Mouse (Mus musculus): Measurements from ENCODE around the gene Efna4.
A peak's percentile ranks its signal among the peaks of the same experiment; 100 is the strongest.

The Efna4 gene

GRCm38 (mm10) chr3:89305551-89306325 is 32.1 kb downstream of the Efna4 start:
- no peak for DNase-seq (ENCODE audit: low spot score in 2 of 2)

GRCm38 (mm10) chr3:89305105-89305504 is 32.7 kb downstream of the Efna4 start:
- no peak for DNase-seq (ENCODE audit: low spot score in 2 of 2)

GRCm38 (mm10) chr3:89304440-89304839 is 33.4 kb downstream of the Efna4 start:
- no peak for DNase-seq (ENCODE audit: low spot score in 2 of 2)

GRCm38 (mm10) chr3:89300514-89300913 is 37.3 kb downstream of the Efna4 start:
- DNase-seq (ENCODE audit: low spot score in 2 of 2) = no peak

- no peak for DNase-seq (ENCODE audit: low spot score in 2 of 2)
These were observed 37.8 kb downstream of the Efna4 start for GRCm38 (mm10) chr3:89300071-89300470.

GRCm38 (mm10) chr3:89299499-89299898 is 38.3 kb downstream of the Efna4 start:
- DNase-seq (ENCODE audit: low spot score in 2 of 2) = peak in 1 of 2 experiments; percentile 59

GRCm38 (mm10) chr3:89298908-89299307 is 38.9 kb downstream of the Efna4 start:
- no peak for DNase-seq (ENCODE audit: low spot score in 2 of 2)

- no peak for DNase-seq (ENCODE audit: low spot score in 2 of 2)
These were observed 40.9 kb downstream of the Efna4 start for GRCm38 (mm10) chr3:89296761-89297396.

- DNase-seq (ENCODE audit: low spot score in 2 of 2) = no peak
These were observed 42.1 kb downstream of the Efna4 start for GRCm38 (mm10) chr3:89295685-89296230.

GRCm38 (mm10) chr3:89294195-89294594 is 43.6 kb downstream of the Efna4 start:
- DNase-seq (ENCODE audit: low spot score in 2 of 2) = no peak

- DNase-seq (ENCODE audit: low spot score in 2 of 2) = no peak
These were observed 44.4 kb downstream of the Efna4 start for GRCm38 (mm10) chr3:89293247-89293918.

GRCm38 (mm10) chr3:89292303-89292702 is 45.5 kb downstream of the Efna4 start:
- DNase-seq (ENCODE audit: low spot score in 2 of 2) = no peak

GRCm38 (mm10) chr3:89291874-89292273 is 46.0 kb downstream of the Efna4 start:
- no peak for DNase-seq (ENCODE audit: low spot score in 2 of 2)

- no peak for DNase-seq (ENCODE audit: low spot score in 2 of 2)
These were observed 49.3 kb downstream of the Efna4 start for GRCm38 (mm10) chr3:89288503-89288928.

- DNase-seq (ENCODE audit: low spot score in 2 of 2) = no peak
These were observed 50.5 kb downstream of the Efna4 start for GRCm38 (mm10) chr3:89287286-89287685.

- DNase-seq (ENCODE audit: low spot score in 2 of 2) = no peak
These were observed 52.3 kb downstream of the Efna4 start for GRCm38 (mm10) chr3:89285526-89285925.

- DNase-seq (ENCODE audit: low spot score in 2 of 2) = no peak
These were observed 53.6 kb downstream of the Efna4 start for GRCm38 (mm10) chr3:89284261-89284660.

All from right cerebral cortex, adult 2 months (tissue).